Mouse (Mus musculus) ES-Bruce4 (cell line): ENCODE results near the gene Cep295nl.

Source experiments
- CTCF ChIP-seq: IDR thresholded peaks from one replicate; pipeline ENCODE4 v1.8.1; 2011; ENCODE audit warnings: low read depth, low read length
- EP300 ChIP-seq: IDR thresholded peaks from 2 replicates; pipeline ENCODE4 v1.6.1; 2011; ENCODE audit warnings: low read depth, low read length; ENCODE audit not compliant: insufficient read depth

DNA sequence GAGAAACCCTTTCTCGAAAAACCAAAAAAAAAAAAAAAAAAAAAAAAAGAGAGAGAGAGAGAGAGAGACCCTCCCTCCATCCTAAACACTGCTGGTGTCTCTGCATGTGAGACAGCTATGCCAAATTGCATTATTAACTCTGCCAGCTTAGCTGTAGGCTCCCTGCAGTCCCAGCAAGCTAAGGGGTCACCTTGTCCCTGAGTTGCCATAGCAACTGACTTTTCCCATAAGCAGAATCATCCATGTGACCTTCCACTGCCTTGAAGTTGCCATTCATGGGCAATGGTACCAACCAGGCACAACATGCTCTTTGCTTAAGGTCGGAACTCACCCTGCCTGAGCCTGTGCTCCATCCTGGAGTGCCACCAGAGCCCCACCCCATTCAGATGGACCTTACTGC lies 47.3 kb downstream of the Cep295nl start:
- TF ChIP-seq CTCF = no peak
- TF ChIP-seq EP300 = no peak
